Mouse (Mus musculus) testis, adult 2 months (tissue): ENCODE measurements at regions not wholly inside any gene's neighbourhood (a gene's known extent, or its start where the extent isn't known, plus 50 kb on each side); places are given as distances from the start of the nearest gene placed in this dataset.

Experiments used
- H3K27ac ChIP-seq: fragments of 200-500 bp; 2 replicates; pipeline ENCODE4 v1.5.1; 2012; ENCODE audit warnings: low read depth, low read length; ENCODE audit not compliant: control insufficient read depth, insufficient read depth
- H3K27me3 ChIP-seq: fragments of 200-500 bp; 2 replicates; pipeline ENCODE4 v1.6.1; 2012; ENCODE audit warnings: mild to moderate bottlenecking, low read length, moderate library complexity; ENCODE audit not compliant: control insufficient read depth, insufficient read depth
- H3K36me3 ChIP-seq: fragments of 200-500 bp; 2 replicates; pipeline ENCODE4 v1.6.1; 2012; ENCODE audit warnings: mild to moderate bottlenecking, low read length; ENCODE audit not compliant: control insufficient read depth, insufficient read depth
- H3K4me1 ChIP-seq: fragments of 200-500 bp; 2 replicates; pipeline ENCODE4 v1.6.1; 2012; ENCODE audit warnings: low read length; ENCODE audit not compliant: control insufficient read depth, insufficient read depth
- H3K4me3 ChIP-seq: fragments of 200-500 bp; 2 replicates; pipeline ENCODE4 v1.5.1; 2012; ENCODE audit warnings: low read depth, mild to moderate bottlenecking, low read length, moderate library complexity, mixed read lengths; ENCODE audit not compliant: control insufficient read depth
- CTCF ChIP-seq: fragments of 200-500 bp; IDR thresholded peaks from 2 replicates; pipeline ENCODE4 v1.5.1; 2012; ENCODE audit warnings: low read depth, mild to moderate bottlenecking, inconsistent platforms, low read length, moderate library complexity; ENCODE audit not compliant: control insufficient read depth, insufficient read depth, insufficient replicate concordance
- POLR2A ChIP-seq: fragments of 200-500 bp; IDR thresholded peaks from 2 replicates; pipeline ENCODE4 v1.6.1; 2012; ENCODE audit warnings: low read depth, mild to moderate bottlenecking, inconsistent platforms, low read length, moderate library complexity; ENCODE audit not compliant: control insufficient read depth

DNA sequence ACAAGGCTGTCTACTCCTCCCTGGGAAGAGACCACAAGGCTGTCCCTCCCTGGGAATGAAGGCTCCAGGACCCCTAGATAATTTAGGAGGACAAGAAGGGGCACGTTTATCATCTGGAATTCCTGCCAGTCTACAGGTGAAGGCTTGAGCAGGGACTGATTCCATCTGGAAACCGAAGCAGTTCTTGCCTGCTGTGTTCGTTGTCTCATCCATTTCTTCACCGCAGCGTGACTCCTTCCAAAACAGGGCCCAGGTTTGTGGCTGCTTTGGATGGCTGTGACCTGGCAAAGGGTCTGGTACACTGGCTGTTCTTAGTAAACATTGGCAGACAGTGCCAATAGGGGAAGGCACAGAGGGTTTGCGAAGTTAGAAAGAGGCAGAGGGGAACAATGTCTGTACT, 80.8 kb upstream of the Gmds start:
- H3K36me3 ChIP-seq: no peaks in the 10 kb centered on the region
- H3K27me3 ChIP-seq: no peaks in the 10 kb centered on the region
- H3K4me3 ChIP-seq: no peak overlapping the region
- TF ChIP-seq CTCF (no peak), POLR2A (no peak)
- H3K4me1 ChIP-seq: no peaks in the 10 kb centered on the region
- no peak overlapping the region for H3K27ac ChIP-seq

DNA sequence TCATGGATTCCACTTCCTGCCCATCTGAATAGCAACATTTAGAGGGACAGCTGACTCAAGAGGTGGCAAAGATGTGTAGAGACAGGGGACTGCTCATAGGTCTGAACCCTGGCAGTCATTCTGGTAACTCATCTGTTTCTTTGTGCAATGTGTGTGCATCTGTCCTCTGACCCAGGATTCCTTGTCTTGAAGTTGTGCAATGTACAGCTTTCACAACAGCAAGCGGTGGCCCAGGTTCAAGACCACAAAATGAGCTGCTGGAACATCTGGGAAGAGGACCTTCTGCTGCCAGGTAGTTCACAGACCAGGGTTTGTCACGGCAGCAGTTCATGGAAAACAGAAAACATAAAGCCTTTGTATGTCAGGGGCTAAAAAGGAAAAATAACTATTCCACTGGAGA, 80.1 kb upstream of the Gmds start:
- Histone ChIP-seq H3K27me3 (no peaks in the 10 kb centered on the region), H3K27ac (no peak overlapping the region), H3K4me1 (no peaks in the 10 kb centered on the region), H3K4me3 (no peak overlapping the region), H3K36me3 (no peaks in the 10 kb centered on the region)
- TF ChIP-seq CTCF: no peak
- no peak for TF ChIP-seq POLR2A

- no peak for TF ChIP-seq CTCF
- TF ChIP-seq POLR2A: no peak
- H3K4me1 ChIP-seq: no peaks in the 10 kb centered on the region
- H3K4me3 ChIP-seq: no peak overlapping the region
- no peaks in the 10 kb centered on the region for H3K36me3 ChIP-seq
- H3K27me3 ChIP-seq: no peaks in the 10 kb centered on the region
- no peak overlapping the region for H3K27ac ChIP-seq
Measured at GRCm38 (mm10) chr13:32417907-32418306, 79.4 kb upstream of the Gmds start.

GRCm38 (mm10) chr13:32411287-32411935, 72.9 kb upstream of the Gmds start:
- peak; percentile 54; the same call in 1 of the 2 replicates for TF ChIP-seq CTCF
- no peak for TF ChIP-seq POLR2A
- Histone ChIP-seq H3K4me1 (no peaks in the 10 kb centered on the region), H3K36me3 (no peaks in the 10 kb centered on the region)

DNA sequence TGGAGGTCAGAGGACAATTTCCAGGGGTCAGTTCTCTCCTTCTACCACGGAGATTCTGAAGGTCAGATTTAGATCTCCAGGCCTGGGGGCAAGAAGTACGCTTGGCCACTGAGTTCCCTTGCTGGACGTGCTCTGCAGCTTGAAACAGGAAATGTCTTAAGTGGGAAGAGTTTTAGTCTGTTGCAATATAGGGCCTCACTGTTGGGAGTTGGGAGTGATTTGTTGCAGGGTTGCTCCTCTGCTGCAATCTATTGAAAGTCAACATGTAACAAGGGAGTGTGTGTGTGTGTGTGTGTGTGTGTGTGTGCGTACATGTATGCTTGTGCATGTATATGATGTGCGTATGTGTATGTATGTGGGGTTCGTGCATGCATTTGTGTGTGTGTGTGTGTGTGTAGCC, 71.5 kb upstream of the Gmds start:
- TF ChIP-seq POLR2A (no peak), CTCF (no peak)
- H3K27ac ChIP-seq: no peak overlapping the region
- no peaks in the 10 kb centered on the region for H3K27me3 ChIP-seq
- H3K4me1 ChIP-seq: no peaks in the 10 kb centered on the region
- no peak overlapping the region for H3K4me3 ChIP-seq
- no peaks in the 10 kb centered on the region for H3K36me3 ChIP-seq

More at GRCm38 (mm10) chr13:32411287-32411935, 72.9 kb upstream of the Gmds start:
- Histone ChIP-seq H3K4me3 (peak overlapping the region; percentile 29; the same call in 1 of the 2 replicates), H3K27ac (no peak overlapping the region), H3K27me3 (no peaks in the 10 kb centered on the region)

- Histone ChIP-seq H3K27me3 (no peaks in the 10 kb centered on the region), H3K27ac (no peak overlapping the region), H3K36me3 (no peaks in the 10 kb centered on the region), H3K4me1 (no peaks in the 10 kb centered on the region), H3K4me3 (no peak overlapping the region)
- TF ChIP-seq CTCF: no peak
- TF ChIP-seq POLR2A: no peak
Measured at GRCm38 (mm10) chr13:32398616-32399015, 60.1 kb upstream of the Gmds start.
